Mouse (Mus musculus) activated CD4-positive, CD25-positive, alpha-beta regulatory T cell, adult 9 weeks (primary cell): Measurements from ENCODE around the gene Hras. TPM values are rescaled to one million over a fixed set of nuclear protein-coding genes. Genes with fewer than 3 reads are reported as not detected.

ENCODE experiments used
- polyA plus RNA-seq: library from polyadenylated mRNA; unstranded; fragments of 100-300 nt; shearing (Covaris generic); gene quantifications from one replicate; pipeline ENCODE4 v1.2.1, GENCODE M21; 2017

The Hras gene
- 4.6 TPM for polyA plus RNA-seq

DNA sequence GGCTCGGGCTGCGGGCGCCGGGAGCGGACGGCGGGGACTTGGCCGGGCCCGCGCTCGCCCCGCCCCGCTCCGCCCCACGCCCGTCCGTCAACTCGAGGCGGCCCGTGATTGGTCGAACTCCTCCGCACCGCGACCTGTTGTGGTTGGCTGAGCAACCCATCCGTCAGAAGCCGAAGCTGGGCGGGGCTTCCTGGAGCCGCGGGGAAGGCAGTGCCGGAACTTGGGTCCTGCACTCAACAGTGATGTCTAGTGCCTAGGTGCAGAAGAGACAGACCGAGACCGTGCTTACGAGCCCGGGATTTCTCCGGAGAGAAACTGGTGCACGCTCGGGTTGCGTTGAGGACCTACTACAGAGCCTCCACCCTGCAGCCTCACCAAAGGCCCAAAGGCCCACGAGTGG is at the start of gene Hras, which contains the start of gene Lrrc56:
Gene Hras, minus strand, starts transcription at position 58 of the 400 bp plus-strand sequence.
Gene Lrrc56, plus strand, starts transcription at position 210 of the 400 bp plus-strand sequence.

DNA sequence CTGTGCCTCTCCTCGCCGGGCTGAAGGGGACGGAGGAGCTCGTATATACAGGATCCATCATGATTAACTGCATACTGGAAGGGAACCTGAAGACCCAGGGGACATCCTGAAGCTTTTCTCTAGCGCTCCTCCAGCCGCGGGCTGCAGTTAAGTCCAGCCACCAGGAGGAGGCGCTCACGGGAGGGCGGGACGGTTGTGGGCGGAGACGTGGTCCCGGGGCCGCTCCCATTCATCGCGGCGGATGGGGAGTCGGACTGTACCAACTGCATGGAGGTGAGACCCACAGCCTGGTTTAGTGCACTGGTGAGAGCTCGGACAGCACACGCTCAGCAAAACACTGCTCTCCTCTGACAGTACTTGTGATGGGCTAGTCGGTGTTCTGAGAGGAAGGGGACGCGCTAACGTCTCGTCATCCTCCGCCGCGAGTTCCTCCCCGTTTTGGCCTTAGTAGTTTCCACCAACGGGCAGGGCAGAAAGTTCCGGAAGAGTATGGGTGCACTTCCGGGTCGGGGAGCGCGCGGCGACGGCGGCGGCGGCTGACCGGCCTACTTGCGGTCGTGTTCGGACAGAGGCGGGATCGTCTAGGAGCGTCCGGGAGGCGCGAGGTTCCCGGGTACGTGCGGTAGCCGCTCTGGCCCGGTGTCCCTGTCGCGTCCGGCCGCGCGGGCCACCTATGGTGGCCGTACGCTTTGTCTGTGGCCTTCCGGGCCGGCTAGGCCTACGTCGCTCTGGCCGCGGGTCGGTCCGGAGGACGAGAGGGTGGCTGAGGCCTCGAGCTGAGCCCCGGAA is 34.7 kb upstream of the Hras start, which contains the start of gene Phrf1:
Gene Phrf1, plus strand, starts transcription at position 506 of the 789 bp plus-strand sequence.

DNA sequence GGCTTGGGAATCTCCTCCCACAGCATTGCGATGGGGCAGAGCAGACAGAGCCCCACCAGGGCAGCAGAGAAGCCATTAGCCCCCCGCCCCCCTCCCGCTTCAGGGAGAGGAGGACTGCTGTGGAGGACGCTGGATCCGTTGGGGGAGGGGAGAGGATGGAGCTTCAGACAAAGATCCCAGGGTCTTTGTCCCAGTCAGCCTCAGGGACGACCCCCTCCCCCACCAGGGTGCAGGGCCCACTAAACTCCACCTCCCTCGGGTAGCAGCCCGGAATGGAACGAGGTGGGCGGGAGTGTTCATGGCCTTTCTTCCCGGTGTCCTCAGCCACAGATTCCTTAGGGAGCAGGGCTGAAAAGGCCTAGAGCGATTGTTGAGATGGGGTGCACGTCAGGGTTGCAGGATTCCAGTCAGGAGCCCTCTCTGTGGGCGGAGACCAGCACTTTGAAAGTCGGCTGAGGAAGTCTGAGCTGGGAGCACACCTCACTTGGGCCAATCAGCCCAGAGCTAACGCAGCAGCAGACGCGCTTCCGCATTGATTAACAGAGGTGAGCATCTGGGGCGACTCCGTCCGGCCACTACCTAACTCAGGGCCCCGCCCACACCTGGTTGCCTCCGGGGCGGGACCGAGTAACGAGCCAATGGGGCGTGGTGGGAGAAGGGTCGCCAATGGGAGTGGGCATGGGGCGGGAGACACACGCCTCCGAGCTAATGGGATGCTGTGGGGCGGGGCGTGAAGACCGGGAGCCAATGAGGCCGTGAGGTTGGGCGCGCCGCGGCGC is 21.5 kb upstream of the Hras start, which contains the start of gene Rassf7:
Gene Rassf7, plus strand, starts transcription at position 760 of the 779 bp plus-strand sequence.

DNA sequence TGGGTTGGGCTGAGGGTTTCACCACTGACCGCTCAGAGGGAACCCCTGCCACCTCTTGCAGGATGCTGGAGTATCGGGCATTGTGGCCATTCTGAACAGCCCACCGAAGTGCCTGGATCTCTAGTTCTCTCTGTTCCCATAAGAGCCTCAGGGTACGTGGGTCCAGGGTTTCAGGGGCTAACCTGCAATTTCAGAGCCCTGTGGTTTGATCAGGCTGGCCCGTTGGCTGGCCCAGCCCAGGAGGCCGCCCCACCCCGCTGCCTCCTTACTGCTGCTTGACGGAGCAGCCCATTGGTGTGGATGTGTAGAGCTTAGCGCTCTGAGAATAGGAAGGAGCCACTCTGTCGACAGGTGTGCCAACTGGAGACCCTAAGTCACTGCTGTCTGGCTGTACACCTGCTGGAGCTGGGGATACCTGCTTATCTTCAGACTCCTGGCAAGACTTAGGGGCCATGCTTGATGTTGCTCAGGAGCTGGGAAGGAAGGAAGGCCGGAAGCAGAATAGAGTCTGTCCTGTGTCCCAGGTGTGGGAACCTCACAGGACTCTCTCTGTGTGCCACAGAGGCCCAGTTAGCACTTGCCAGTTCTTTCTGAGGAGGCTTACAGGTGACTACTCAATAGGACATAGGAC is 19.9 kb upstream of the Hras start, which contains the start of gene Lmntd2:
Gene Lmntd2, minus strand, starts transcription at position 476 of the 631 bp plus-strand sequence.

DNA sequence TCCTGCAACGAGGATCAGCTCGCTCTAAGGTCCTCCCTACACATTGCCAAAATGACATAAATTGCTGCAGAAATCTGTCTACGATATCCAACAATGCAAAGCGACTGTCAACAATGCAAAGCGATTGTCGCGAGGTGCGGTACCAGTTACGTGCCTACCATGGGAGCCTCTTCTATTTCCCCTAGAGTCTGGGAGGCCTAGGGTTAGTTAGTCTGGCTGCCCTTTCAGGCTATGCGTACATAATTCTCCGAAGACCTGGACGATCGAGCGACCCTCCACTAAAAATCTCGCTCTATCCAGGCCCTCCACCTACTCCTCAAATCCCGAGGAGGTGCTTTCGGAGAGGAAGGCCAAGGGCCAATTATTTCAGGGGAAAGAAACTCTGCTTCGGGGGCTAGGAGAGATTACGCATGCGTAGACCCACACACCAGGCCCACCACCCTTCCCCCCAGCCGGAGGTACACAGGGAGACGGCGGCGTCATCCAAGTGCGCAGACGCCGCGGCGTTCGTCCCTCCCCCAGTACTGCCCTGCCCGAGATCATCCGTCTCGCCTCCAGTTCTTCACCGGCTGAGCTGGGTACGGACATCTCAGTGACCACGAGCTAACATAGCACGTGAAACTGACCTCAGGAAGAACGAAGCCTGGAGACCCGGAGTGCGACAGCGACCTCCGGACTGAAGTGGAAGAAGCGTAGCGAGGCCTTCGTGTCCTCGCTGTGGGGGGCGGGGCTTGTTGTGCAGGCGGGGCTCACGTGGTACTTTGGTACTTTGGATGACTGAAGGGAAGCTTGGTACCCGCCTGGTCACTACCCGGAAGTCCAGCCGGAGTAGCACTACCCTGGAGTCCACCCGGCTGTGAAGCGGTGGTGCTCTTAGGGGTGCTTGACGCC is 21.4 kb downstream of the Hras start, which contains the start of gene Rnh1:
Gene Rnh1, minus strand, starts transcription at position 742 of the 891 bp plus-strand sequence.

Other genes with a start within 250 kb of the Hras start
- gene Ifitm5, start 243.7 kb downstream of the Hras start, polyA plus RNA-seq = 0.73 TPM
- not detected for gene Gm45717, start 238.1 kb downstream of the Hras start, polyA plus RNA-seq
- gene Ifitm2, start 238.0 kb downstream of the Hras start, polyA plus RNA-seq = 27.5 TPM
- not detected for gene Ifitm1, start 226.8 kb downstream of the Hras start, polyA plus RNA-seq
- 16.4 TPM for gene Ifitm3, start 183.2 kb downstream of the Hras start, polyA plus RNA-seq
- not detected for gene Ifitm6, start 176.1 kb downstream of the Hras start, polyA plus RNA-seq
- gene Gm17387, start 164.9 kb downstream of the Hras start, polyA plus RNA-seq = not detected
- 13.8 TPM for gene B4galnt4, start 132.9 kb downstream of the Hras start, polyA plus RNA-seq
- 330 TPM for gene Pkp3, start 115.8 kb downstream of the Hras start, polyA plus RNA-seq
- 240 TPM for gene Sigirr, start 93.4 kb downstream of the Hras start, polyA plus RNA-seq
- 0.54 TPM for gene Ano9, start 76.2 kb downstream of the Hras start, polyA plus RNA-seq
- gene Ptdss2, start 71.6 kb downstream of the Hras start, polyA plus RNA-seq = 17.4 TPM
- 160 TPM for gene Rnh1, start 21.1 kb downstream of the Hras start, polyA plus RNA-seq
- 3.6 TPM for gene Lrrc56, start 152 bp upstream of the Hras start, polyA plus RNA-seq
- gene Lmntd2, start 20.1 kb upstream of the Hras start, polyA plus RNA-seq = 14.3 TPM
- 22.1 TPM for gene Rassf7, start 21.9 kb upstream of the Hras start, polyA plus RNA-seq
- 130 TPM for gene Phrf1, start 34.8 kb upstream of the Hras start, polyA plus RNA-seq
- gene Irf7, start 72.5 kb upstream of the Hras start, polyA plus RNA-seq = 110 TPM
- not detected for gene Cdhr5, start 82.8 kb upstream of the Hras start, polyA plus RNA-seq
- not detected for gene Sct, start 85.1 kb upstream of the Hras start, polyA plus RNA-seq
- not detected for gene Drd4, start 98.0 kb upstream of the Hras start, polyA plus RNA-seq
- 14.8 TPM for gene Deaf1, start 133.7 kb upstream of the Hras start, polyA plus RNA-seq
- gene Tmem80, start 133.7 kb upstream of the Hras start, polyA plus RNA-seq = 37.9 TPM
- gene Eps8l2, start 144.9 kb upstream of the Hras start, polyA plus RNA-seq = not detected
- 364 TPM for gene Taldo1, start 198.2 kb upstream of the Hras start, polyA plus RNA-seq
- 82.8 TPM for gene Gatd1, start 220.1 kb upstream of the Hras start, polyA plus RNA-seq
- 0.38 TPM for gene Cend1, start 235.5 kb upstream of the Hras start, polyA plus RNA-seq
- gene Slc25a22, start 243.9 kb upstream of the Hras start, polyA plus RNA-seq = 75.3 TPM